Mouse (Mus musculus): ENCODE results near the gene Enpep.

Enpep gene

GRCm38 (mm10) chr3:129311951-129312350 is 20.6 kb downstream of the Enpep start:
- no peak for DNase-seq

GRCm38 (mm10) chr3:129309926-129310325 is 22.6 kb downstream of the Enpep start:
- no peak for DNase-seq

- DNase-seq: no peak
Observed at GRCm38 (mm10) chr3:129308876-129309275, 23.6 kb downstream of the Enpep start.

GRCm38 (mm10) chr3:129308102-129308752 is 24.3 kb downstream of the Enpep start:
- no peak for DNase-seq

- peak; percentile 11 for DNase-seq
Observed at GRCm38 (mm10) chr3:129303941-129304340, 28.6 kb downstream of the Enpep start.

- DNase-seq: no peak
Observed at GRCm38 (mm10) chr3:129299874-129300273, 32.6 kb downstream of the Enpep start.

- DNase-seq: no peak
Observed at GRCm38 (mm10) chr3:129298606-129299005, 33.9 kb downstream of the Enpep start.

GRCm38 (mm10) chr3:129296994-129297393 is 35.5 kb downstream of the Enpep start:
- no peak for DNase-seq

GRCm38 (mm10) chr3:129295883-129296282 is 36.6 kb downstream of the Enpep start:
- no peak for DNase-seq

- no peak for DNase-seq
Observed at GRCm38 (mm10) chr3:129289536-129289935, 43.0 kb downstream of the Enpep start.

GRCm38 (mm10) chr3:129287140-129287539 is 45.4 kb downstream of the Enpep start:
- DNase-seq: no peak

GRCm38 (mm10) chr3:129286426-129286825 is 46.1 kb downstream of the Enpep start:
- no peak for DNase-seq

- DNase-seq: no peak
Observed at GRCm38 (mm10) chr3:129284326-129284725, 48.2 kb downstream of the Enpep start.

GRCm38 (mm10) chr3:129279441-129279840 is 53.1 kb downstream of the Enpep start:
- no peak for DNase-seq

GRCm38 (mm10) chr3:129273156-129273831 is 59.2 kb downstream of the Enpep start:
- DNase-seq: no peak

GRCm38 (mm10) chr3:129270044-129270443 is 62.5 kb downstream of the Enpep start:
- no peak for DNase-seq

GRCm38 (mm10) chr3:129268886-129269683 is 63.4 kb downstream of the Enpep start:
- DNase-seq: no peak

GRCm38 (mm10) chr3:129258497-129258896 is 74.0 kb downstream of the Enpep start:
- DNase-seq: no peak

- no peak for DNase-seq
Observed at GRCm38 (mm10) chr3:129256766-129257165, 75.8 kb downstream of the Enpep start.

GRCm38 (mm10) chr3:129256283-129256682 is 76.2 kb downstream of the Enpep start:
- no peak for DNase-seq

- no peak for DNase-seq
Observed at GRCm38 (mm10) chr3:129254246-129254645, 78.3 kb downstream of the Enpep start.

- DNase-seq: no peak
Observed at GRCm38 (mm10) chr3:129250997-129251396, 81.5 kb downstream of the Enpep start.

- DNase-seq: no peak
Observed at GRCm38 (mm10) chr3:129238664-129239258, 93.8 kb downstream of the Enpep start.
